Mouse (Mus musculus) G1E (cell line): ENCODE results near the gene Necap2.

Experiments
- CTCF ChIP-seq: IDR thresholded peaks from 2 replicates; pipeline ENCODE4 v1.5.1; 2012; ENCODE audit warnings: low read depth, low read length, inconsistent platforms, mixed read lengths
- GATA1 ChIP-seq: IDR thresholded peaks from 2 replicates; pipeline ENCODE4 v1.6.1; 2012; ENCODE audit warnings: borderline replicate concordance, low read length, inconsistent platforms, mixed read lengths
- POLR2AphosphoS5 ChIP-seq: IDR thresholded peaks from 2 replicates; pipeline ENCODE4 v1.6.1; 2012; ENCODE audit warnings: low read depth, low read length, inconsistent platforms; ENCODE audit not compliant: insufficient replicate concordance
- TAL1 ChIP-seq: conservative IDR thresholded peaks from 2 replicates; pipeline ENCODE4 v1.6.1; 2012; ENCODE audit warnings: low read depth, low read length, inconsistent platforms, mixed read lengths

- TF ChIP-seq GATA1 = no peak
- no peak for TF ChIP-seq TAL1
- no peak for TF ChIP-seq CTCF
- TF ChIP-seq POLR2AphosphoS5 = no peak
Measured at GRCm38 (mm10) chr4:141088033-141088432, 9.9 kb upstream of the Necap2 start, which contains the start of gene Spata21.
